Mouse (Mus musculus) spleen, adult 2 months (tissue): ENCODE measurements around the gene Bpgm. TPM values are rescaled to one million over a fixed set of nuclear protein-coding genes. Genes with fewer than 3 reads are reported as not detected.
A peak's percentile ranks its signal among the peaks of the same experiment; 100 is the strongest.

Experiments
- DNase-seq, 2 experiments: peaks; one replicate each; pipeline versions ENCODE4 v3.0.0 to v3.0.0-alpha.2; 2012 to 2021; ENCODE audit warnings: low spot score in 2 of 2, low read depth in 1 of 2
- H3K27ac ChIP-seq: fragments of 200-500 bp; 2 replicates; pipeline ENCODE4 v1.5.1; 2012; ENCODE audit warnings: low read length, inconsistent platforms; ENCODE audit not compliant: insufficient read depth
- H3K27me3 ChIP-seq: fragments of 200-500 bp; 2 replicates; pipeline ENCODE4 v1.6.1; 2012; ENCODE audit warnings: mild to moderate bottlenecking, moderate library complexity, low read length, inconsistent platforms; ENCODE audit not compliant: control insufficient read depth, insufficient read depth
- H3K36me3 ChIP-seq: fragments of 200-500 bp; 2 replicates; pipeline ENCODE4 v1.6.1; 2012; ENCODE audit warnings: mild to moderate bottlenecking, low read length, inconsistent platforms; ENCODE audit not compliant: control insufficient read depth, insufficient read depth
- H3K4me1 ChIP-seq: fragments of 200-500 bp; 2 replicates; pipeline ENCODE4 v1.6.1; 2011; ENCODE audit warnings: inconsistent platforms; ENCODE audit not compliant: control insufficient read depth, insufficient read depth, insufficient read length
- H3K4me3 ChIP-seq: fragments of 200-500 bp; 2 replicates; pipeline ENCODE4 v1.5.1; 2011; ENCODE audit warnings: mild to moderate bottlenecking, inconsistent platforms; ENCODE audit not compliant: insufficient read depth, insufficient read length; ENCODE audit errors: extremely low read depth
- CTCF ChIP-seq: fragments of 200-500 bp; IDR thresholded peaks from 2 replicates; pipeline ENCODE4 v1.5.1; 2011; ENCODE audit warnings: mild to moderate bottlenecking, inconsistent platforms; ENCODE audit not compliant: insufficient read depth, insufficient read length, insufficient replicate concordance; ENCODE audit errors: extremely low read depth
- POLR2A ChIP-seq: fragments of 200-500 bp; IDR thresholded peaks from 2 replicates; pipeline ENCODE4 v1.6.1; 2011; ENCODE audit warnings: low read depth, low read length, inconsistent platforms
- WGBS: fragments of 180-500 bp; shearing (Covaris S2); methylation state at CpG from one replicate; pipeline ENCODE4 v1.1.7; 2018; 5-methylcytosine and 5-hydroxymethylcytosine counted together
- polyA plus RNA-seq: library from polyadenylated mRNA; depleted of rRNA; stranded (reverse); fragments of >200 nt; gene quantifications from 2 replicates; pipeline ENCODE4 v1.2.3, GENCODE M21; 2012

The Bpgm gene
- polyA plus RNA-seq, 1 experiment, result 158 TPM

- no peak overlapping the region for H3K4me3 ChIP-seq
- no peaks in the 10 kb centered on the region for H3K4me1 ChIP-seq
- H3K27me3 ChIP-seq, result no peaks in the 10 kb centered on the region
- no peaks in the 10 kb centered on the region for H3K36me3 ChIP-seq
- H3K27ac ChIP-seq, result no peak overlapping the region
- WGBS, result 32% methylated on average over 7 of the region's 7 CpGs
- TF ChIP-seq CTCF (no peak), POLR2A (no peak)
- DNase-seq, result no peak
These were observed 22.8 kb upstream of the Bpgm start for GRCm38 (mm10) chr6:34452963-34453770.

- TF ChIP-seq POLR2A (no peak), CTCF (no peak)
- no peak overlapping the region for H3K4me3 ChIP-seq
These were observed 16.6 kb upstream of the Bpgm start for GRCm38 (mm10) chr6:34459456-34459855.

GRCm38 (mm10) chr6:34460651-34461050 lies 15.4 kb upstream of the Bpgm start:
- no peaks in the 10 kb centered on the region for H3K4me1 ChIP-seq
- no peak for TF ChIP-seq CTCF
- no peak for TF ChIP-seq POLR2A
- no peak overlapping the region for H3K4me3 ChIP-seq
- no peaks in the 10 kb centered on the region for H3K36me3 ChIP-seq
- no peak overlapping the region for H3K27ac ChIP-seq
- DNase-seq, result no peak
- no peaks in the 10 kb centered on the region for H3K27me3 ChIP-seq
- 53% methylated on average over 4 of the region's 4 CpGs for WGBS

More at GRCm38 (mm10) chr6:34459456-34459855, 16.6 kb upstream of the Bpgm start:
- DNase-seq, result no peak
- no peak overlapping the region for H3K27ac ChIP-seq
- no peaks in the 10 kb centered on the region for H3K36me3 ChIP-seq
- H3K4me1 ChIP-seq, result no peaks in the 10 kb centered on the region
- H3K27me3 ChIP-seq, result no peaks in the 10 kb centered on the region

- no peak overlapping the region for H3K4me3 ChIP-seq
- 88% methylated on average over 4 of the region's 4 CpGs for WGBS
- H3K36me3 ChIP-seq, result no peaks in the 10 kb centered on the region
These were observed 12.4 kb upstream of the Bpgm start for GRCm38 (mm10) chr6:34463582-34463981.

GRCm38 (mm10) chr6:34471434-34472110 lies 4.4 kb upstream of the Bpgm start:
- no peak for TF ChIP-seq POLR2A
- TF ChIP-seq CTCF, result no peak
- H3K4me3 ChIP-seq, result no peak overlapping the region
- H3K4me1 ChIP-seq, result no peaks in the 10 kb centered on the region; the same call in 1 of the 2 replicates
- H3K27me3 ChIP-seq, result no peaks in the 10 kb centered on the region
- no peaks in the 10 kb centered on the region for H3K36me3 ChIP-seq
- H3K27ac ChIP-seq, result peak overlapping the region; percentile 46; the same call in 1 of the 2 replicates
- DNase-seq, result no peak
- 75% methylated on average over 12 of the region's 12 CpGs for WGBS

More at GRCm38 (mm10) chr6:34463582-34463981, 12.4 kb upstream of the Bpgm start:
- TF ChIP-seq POLR2A (no peak), CTCF (no peak)
- no peak for DNase-seq
- no peaks in the 10 kb centered on the region for H3K27me3 ChIP-seq
- no peaks in the 10 kb centered on the region for H3K4me1 ChIP-seq
- no peak overlapping the region for H3K27ac ChIP-seq

- Histone ChIP-seq H3K36me3 (no peaks in the 10 kb centered on the region), H3K4me1 (no peaks in the 10 kb centered on the region; the same call in 1 of the 2 replicates), H3K4me3 (no peak overlapping the region), H3K27ac (no peak overlapping the region), H3K27me3 (no peaks in the 10 kb centered on the region)
- no peak for DNase-seq
- no peak for TF ChIP-seq POLR2A
- no peak for TF ChIP-seq CTCF
- 86% methylated on average over 1 of the region's 1 CpGs for WGBS
These were observed 2.7 kb upstream of the Bpgm start for GRCm38 (mm10) chr6:34473346-34473745.

GRCm38 (mm10) chr6:34474031-34474430 lies 2.0 kb upstream of the Bpgm start:
- DNase-seq, result no peak
- Histone ChIP-seq H3K27me3 (no peaks in the 10 kb centered on the region), H3K36me3 (no peaks in the 10 kb centered on the region), H3K4me3 (no peak overlapping the region), H3K4me1 (no peaks in the 10 kb centered on the region; the same call in 1 of the 2 replicates), H3K27ac (no peak overlapping the region)
- 78% methylated on average over 3 of the region's 3 CpGs for WGBS
- TF ChIP-seq CTCF (no peak), POLR2A (no peak)
